Mouse (Mus musculus) cerebellum, adult (tissue): ENCODE data around the gene Enc1.
A peak's percentile ranks its signal among the peaks of the same experiment; 100 is the strongest.

Experiments used
- ATAC-seq: cut with Nextera tagmentation; 2 replicates; pipeline ENCODE4 v1.9.2; 2017; ENCODE audit warnings: mild to moderate bottlenecking, moderate library complexity, mixed read lengths; ENCODE audit not compliant: insufficient number of reproducible peaks, low FRiP score, low TSS enrichment

Enc1 gene

GRCm38 (mm10) chr13:97240965-97241786 is at the start of gene Enc1:
Enc1 (plus strand) TSS chr13:97241105.
- ATAC-seq: peak; percentile 71

GRCm38 (mm10) chr13:97192649-97193048 is 48.3 kb upstream of the Enc1 start:
- ATAC-seq: no peak

GRCm38 (mm10) chr13:97193420-97193819 is 47.5 kb upstream of the Enc1 start:
- ATAC-seq: peak; percentile 49; the same call in 1 of the 2 replicates

GRCm38 (mm10) chr13:97196186-97196924 is 44.5 kb upstream of the Enc1 start:
- ATAC-seq: no peak

- ATAC-seq: no peak
Measured at GRCm38 (mm10) chr13:97196925-97197218, 44.0 kb upstream of the Enc1 start.

- peak; percentile 94 for ATAC-seq
Measured at GRCm38 (mm10) chr13:97197932-97198562, 42.9 kb upstream of the Enc1 start, which contains the start of gene Hexb. Hexb (minus strand) TSS chr13:97198357.

GRCm38 (mm10) chr13:97199123-97199522 is 41.8 kb upstream of the Enc1 start:
- no peak for ATAC-seq

GRCm38 (mm10) chr13:97201076-97201475 is 39.8 kb upstream of the Enc1 start:
- ATAC-seq: no peak

GRCm38 (mm10) chr13:97201896-97202295 is 39.0 kb upstream of the Enc1 start:
- ATAC-seq: no peak

- ATAC-seq: peak; percentile 88
Measured at GRCm38 (mm10) chr13:97205052-97205701, 35.7 kb upstream of the Enc1 start.

- ATAC-seq: no peak
Measured at GRCm38 (mm10) chr13:97206046-97206445, 34.9 kb upstream of the Enc1 start.

GRCm38 (mm10) chr13:97207472-97208111 is 33.3 kb upstream of the Enc1 start:
- ATAC-seq: no peak

GRCm38 (mm10) chr13:97208112-97208478 is 32.8 kb upstream of the Enc1 start:
- ATAC-seq: no peak

GRCm38 (mm10) chr13:97208500-97209010 is 32.4 kb upstream of the Enc1 start:
- no peak for ATAC-seq

GRCm38 (mm10) chr13:97214583-97215268 is 26.2 kb upstream of the Enc1 start:
- no peak for ATAC-seq

- no peak for ATAC-seq
Measured at GRCm38 (mm10) chr13:97215563-97215962, 25.3 kb upstream of the Enc1 start.

- no peak for ATAC-seq
Measured at GRCm38 (mm10) chr13:97216196-97216595, 24.7 kb upstream of the Enc1 start.

- ATAC-seq: no peak
Measured at GRCm38 (mm10) chr13:97220022-97220421, 20.9 kb upstream of the Enc1 start.

- ATAC-seq: no peak
Measured at GRCm38 (mm10) chr13:97223856-97224255, 17.0 kb upstream of the Enc1 start.
